Mouse (Mus musculus) G1E (cell line): ENCODE data around the gene AC192777.2. TPM values are rescaled to one million over a fixed set of nuclear protein-coding genes. Genes with fewer than 3 reads are reported as not detected.
"Not testable (repeated sequence)": the region's sequence is repeated elsewhere in the genome, so short reads cannot be mapped to it uniquely, and the experiment has no call there.

Source experiments
- ATAC-seq: 2 replicates; pipeline ENCODE4 v1.8.0; 2016; ENCODE audit warnings: mild to moderate bottlenecking; ENCODE audit not compliant: insufficient number of reproducible peaks, poor library complexity, low FRiP score, severe bottlenecking; ENCODE audit errors: extremely low read depth
- DNase-seq: peaks from one replicate; pipeline ENCODE4 v3.0.0; 2012; ENCODE audit warnings: low spot score
- H3K27me3 ChIP-seq: 2 replicates; pipeline ENCODE4 v1.6.1; 2012; ENCODE audit warnings: mild to moderate bottlenecking, low read length, inconsistent platforms; ENCODE audit not compliant: insufficient read depth
- H3K36me3 ChIP-seq: replicated peaks from 2 replicates; pipeline ENCODE3; 2012; ENCODE audit warnings: mild to moderate bottlenecking, inconsistent platforms
- H3K4me1 ChIP-seq: 2 replicates; pipeline ENCODE4 v1.6.1; 2012; ENCODE audit warnings: low read depth, low read length, inconsistent platforms, mixed read lengths; ENCODE audit not compliant: insufficient read depth
- H3K4me3 ChIP-seq: 2 replicates; pipeline ENCODE4 v1.5.1; 2012; ENCODE audit warnings: low read depth, mild to moderate bottlenecking, inconsistent platforms, low read length, moderate library complexity, mixed read lengths
- H3K9me3 ChIP-seq: replicated peaks from 2 replicates; pipeline ENCODE4 v1.6.1; 2012; ENCODE audit warnings: inconsistent platforms
- polyA plus RNA-seq: library from polyadenylated mRNA; stranded (reverse); fragments of >175 nt; gene quantifications from 2 replicates; pipeline ENCODE4 v1.2.3, GENCODE M21; 2012
- total RNA-seq, 2 experiments: library from RNA; stranded (forward) in 1 of 2; stranded (reverse) in 1 of 2; fragments of 200-1000 nt in 1 of 2; fragments of >200 nt in 1 of 2; fragmentation: Nextera tagmentation in 1 of 2; gene quantifications; 2 replicates each; pipeline ENCODE4 v1.2.3; 2014 to 2017

Gene AC192777.2
- total RNA-seq (2014; fragmentation: Nextera tagmentation) (not detected in 2 replicates), total RNA-seq (2017) (not detected in 2 replicates), polyA plus RNA-seq (not detected in 2 replicates)

DNA sequence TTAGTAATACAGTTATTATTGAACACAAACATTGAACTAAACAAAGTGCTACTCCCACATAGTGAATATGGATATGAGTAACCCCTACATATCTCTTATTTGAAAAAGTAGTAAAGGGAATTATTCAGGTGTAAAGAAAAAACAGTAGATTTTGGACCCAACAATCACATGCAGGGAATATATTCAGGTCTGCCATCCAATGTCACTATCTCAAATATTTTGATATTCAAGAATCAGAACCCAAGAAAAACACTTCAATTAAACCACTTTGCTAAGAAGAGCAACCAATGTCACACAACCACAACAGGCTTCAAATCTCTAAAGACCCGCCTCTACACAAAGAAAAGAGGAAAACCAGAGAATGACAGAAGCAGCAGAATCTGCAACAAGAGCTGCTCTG lies at the start of gene AC192777.2:
TSS of gene AC192777.2 (plus strand) at position 301 of the 400 bp plus-strand sequence.
- DNase-seq, H3K9me3 ChIP-seq, H3K27me3 ChIP-seq, ATAC-seq, H3K4me1 ChIP-seq, H3K36me3 ChIP-seq, H3K4me3 ChIP-seq: not testable (repeated sequence)

GRCm38 (mm10) chr17:40116172-40116571 lies 20.9 kb downstream of the AC192777.2 start:
- ATAC-seq = not testable (repeated sequence)

GRCm38 (mm10) chr17:40116877-40117276 lies 21.6 kb downstream of the AC192777.2 start:
- H3K4me3 ChIP-seq, ATAC-seq, H3K9me3 ChIP-seq, H3K36me3 ChIP-seq, H3K4me1 ChIP-seq, DNase-seq, H3K27me3 ChIP-seq: not testable (repeated sequence)

More at GRCm38 (mm10) chr17:40116172-40116571, 20.9 kb downstream of the AC192777.2 start:
- H3K27me3 ChIP-seq, H3K4me3 ChIP-seq, H3K4me1 ChIP-seq, DNase-seq, H3K9me3 ChIP-seq, H3K36me3 ChIP-seq: not testable (repeated sequence)

Other genes with a start within 250 kb of the AC192777.2 start
- not detected in 2 replicates for gene Esp38, start 144.9 kb upstream of the AC192777.2 start, total RNA-seq (2014; fragmentation: Nextera tagmentation)
- not detected in 2 replicates for gene Esp38, start 144.9 kb upstream of the AC192777.2 start, total RNA-seq (2017)
- not detected in 2 replicates for gene Esp38, start 144.9 kb upstream of the AC192777.2 start, polyA plus RNA-seq
- gene Pgk2, start 113.2 kb downstream of the AC192777.2 start, total RNA-seq (2014; fragmentation: Nextera tagmentation) = not detected in 2 replicates
- gene Pgk2, start 113.2 kb downstream of the AC192777.2 start, total RNA-seq (2017) = 0.11 TPM in 1 of 2 replicates, not detected in the other
- not detected in 2 replicates for gene Pgk2, start 113.2 kb downstream of the AC192777.2 start, polyA plus RNA-seq
- 1.2 and 4.3 TPM in 2 replicates for gene Crisp3, start 146.8 kb downstream of the AC192777.2 start, total RNA-seq (2014; fragmentation: Nextera tagmentation)
- gene Crisp3, start 146.8 kb downstream of the AC192777.2 start, total RNA-seq (2017) = 1.4 and 1.6 TPM in 2 replicates
- not detected in 2 replicates for gene Crisp3, start 146.8 kb downstream of the AC192777.2 start, polyA plus RNA-seq
- gene Crisp1, start 223.8 kb downstream of the AC192777.2 start, total RNA-seq (2014; fragmentation: Nextera tagmentation) = 2.2 and 3.2 TPM in 2 replicates
- 0.46 and 0.60 TPM in 2 replicates for gene Crisp1, start 223.8 kb downstream of the AC192777.2 start, total RNA-seq (2017)
- gene Crisp1, start 223.8 kb downstream of the AC192777.2 start, polyA plus RNA-seq = not detected in 2 replicates